Mouse (Mus musculus) urinary bladder, adult 18-20 months (tissue): Measurements from ENCODE around the gene Kdm1b.

Experiments used
- DNase-seq, 2 experiments: peaks; one replicate each; pipeline ENCODE4 v3.0.0; 2022; ENCODE audit warnings: low spot score in 2 of 2, mixed read lengths in 2 of 2

The Kdm1b gene

DNA sequence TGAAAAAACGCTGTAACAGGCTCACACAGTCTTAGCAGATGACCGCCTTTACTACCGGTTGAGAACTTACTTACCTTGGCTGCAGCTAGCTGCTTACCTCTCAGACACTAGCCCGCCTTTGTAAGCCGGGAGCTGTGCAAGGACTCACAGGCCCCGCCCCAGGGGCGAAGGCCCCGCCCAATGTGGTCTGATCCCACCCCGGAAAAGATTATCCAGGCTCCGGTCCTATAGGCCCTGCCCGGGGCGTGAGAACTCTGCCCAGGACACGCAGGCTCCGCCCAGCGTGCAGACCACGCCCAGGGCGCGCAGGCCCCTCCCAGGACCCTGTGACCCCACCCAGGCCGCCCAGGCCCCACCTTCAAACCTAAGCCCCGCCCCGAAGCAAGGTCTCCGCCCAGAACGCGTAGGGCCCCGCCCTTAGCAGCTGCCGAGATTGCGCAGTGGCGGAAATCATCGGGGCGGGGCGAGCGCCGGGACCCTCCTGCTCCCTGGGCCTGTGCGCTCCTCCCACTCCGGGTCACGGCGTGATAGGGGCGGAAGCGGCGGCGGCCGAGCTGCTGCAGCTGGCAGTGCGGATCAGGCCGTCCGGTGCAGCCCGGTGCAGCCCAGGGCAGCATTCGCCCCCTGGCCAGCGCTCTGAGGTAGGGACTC lies at the start of gene Kdm1b:
TSS of gene Kdm1b (plus strand) at position 470 of the 651 bp plus-strand sequence.
- peak; percentile 98 to 99 for DNase-seq

DNA sequence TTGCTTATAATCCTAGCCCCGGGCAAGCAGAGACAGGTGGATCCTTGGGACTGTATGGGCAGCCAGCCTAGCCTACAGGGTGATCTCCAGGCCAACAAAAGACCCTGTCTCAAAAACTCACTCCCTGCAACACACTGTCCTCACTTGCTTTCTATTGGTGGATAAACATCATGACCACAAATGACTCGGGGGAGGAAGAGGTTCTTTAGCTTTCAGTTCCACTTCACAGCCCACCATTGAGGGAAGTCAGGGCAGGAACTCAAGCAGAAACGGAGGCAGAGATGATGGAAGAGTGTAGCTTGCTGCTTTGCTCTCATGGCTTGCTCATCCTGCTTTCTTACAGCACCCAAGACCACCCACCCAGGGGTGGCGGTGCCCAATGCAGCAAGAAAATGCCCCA lies 45.9 kb upstream of the Kdm1b start:
- DNase-seq: no peak

DNA sequence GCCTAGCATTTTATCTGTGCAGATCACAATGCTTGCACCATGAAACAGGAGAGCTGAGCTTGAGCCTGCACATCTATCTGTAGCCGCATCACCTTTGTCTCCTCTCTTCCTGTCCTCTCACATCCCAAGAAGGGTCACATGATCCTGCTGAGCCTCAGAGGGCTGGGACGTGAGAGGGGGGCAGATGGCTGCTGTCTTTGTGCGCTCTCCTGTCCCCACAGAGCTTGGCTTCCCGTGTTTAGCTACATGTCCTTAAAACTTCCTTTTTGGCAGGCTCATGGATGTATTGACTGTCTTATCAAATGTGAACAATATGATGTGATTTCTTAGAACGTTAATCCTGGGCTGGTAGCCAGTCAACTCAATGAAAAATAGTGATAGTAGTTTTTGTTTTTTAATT lies 43.8 kb upstream of the Kdm1b start:
- DNase-seq: no peak

DNA sequence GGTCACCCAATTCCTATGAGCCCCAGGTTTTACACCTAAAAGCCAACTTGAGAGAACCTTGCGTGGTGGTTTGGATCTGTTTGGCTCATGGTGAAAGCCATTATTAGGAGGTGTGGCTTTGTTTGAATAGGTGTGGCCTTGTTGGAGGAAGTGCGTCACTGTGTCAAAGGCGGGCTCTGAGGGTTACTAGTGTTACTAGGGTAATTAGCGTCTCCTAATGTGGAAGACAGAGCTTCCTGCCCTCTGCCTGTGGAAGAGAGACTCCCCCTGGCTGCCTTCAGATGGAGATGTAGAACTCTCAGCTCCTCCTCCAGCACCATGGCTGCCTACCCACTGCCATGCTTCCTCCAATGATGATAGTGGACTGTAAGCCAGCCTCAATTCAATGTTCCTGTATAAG lies 41.7 kb upstream of the Kdm1b start:
- no peak for DNase-seq

- DNase-seq: no peak
These were observed 29.6 kb upstream of the Kdm1b start for GRCm38 (mm10) chr13:47013740-47014139.

DNA sequence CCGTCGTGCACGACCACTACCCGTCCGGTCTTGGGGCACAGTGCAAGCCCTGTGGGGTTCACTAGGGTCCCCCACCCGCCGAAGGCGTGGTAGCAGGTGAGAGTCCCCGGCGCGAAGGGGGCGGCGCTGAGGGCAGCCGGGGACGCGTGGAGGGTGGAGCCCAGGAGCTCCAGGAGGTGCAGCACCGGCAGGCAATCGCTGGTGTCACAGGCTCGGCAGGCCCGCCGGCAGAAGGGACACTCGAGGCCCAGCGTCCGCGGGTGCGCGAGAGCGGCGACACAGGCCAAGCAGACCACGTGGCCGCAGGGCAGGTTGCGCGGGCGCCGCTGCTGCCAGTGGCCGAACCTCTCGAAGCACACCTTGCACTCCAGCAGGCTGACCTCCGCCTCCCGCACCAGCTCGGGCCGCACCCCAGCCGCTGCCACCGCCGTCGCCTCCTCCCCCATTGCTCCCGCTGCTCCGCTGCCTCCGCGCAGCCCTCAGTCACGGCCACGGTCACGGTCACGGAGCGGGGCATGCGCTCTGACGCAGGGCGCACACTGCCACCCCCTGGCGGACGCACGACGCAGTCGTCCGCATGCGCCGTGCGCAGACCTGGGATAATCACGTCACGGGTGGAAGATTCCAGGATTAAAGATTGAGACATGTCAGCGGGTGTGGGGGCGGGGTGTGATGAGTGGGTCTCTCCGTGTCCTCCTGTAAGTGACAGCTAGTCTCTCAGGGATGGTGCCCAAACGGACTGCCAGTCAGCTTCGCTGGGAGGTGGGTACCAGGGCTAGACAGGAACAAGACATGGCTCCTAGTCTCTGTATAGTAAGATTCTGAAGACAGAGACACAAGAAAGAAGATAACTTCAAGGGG lies 28.7 kb upstream of the Kdm1b start, which contains the start of gene Nhlrc1:
TSS of gene Nhlrc1 (minus strand) at position 517 of the 861 bp plus-strand sequence.
- DNase-seq: peak; percentile 46 to 79

- no peak for DNase-seq
These were observed 28.2 kb upstream of the Kdm1b start for GRCm38 (mm10) chr13:47015195-47015501.

- peak; percentile 42 to 45 for DNase-seq
These were observed 26.0 kb upstream of the Kdm1b start for GRCm38 (mm10) chr13:47017259-47017658.

DNA sequence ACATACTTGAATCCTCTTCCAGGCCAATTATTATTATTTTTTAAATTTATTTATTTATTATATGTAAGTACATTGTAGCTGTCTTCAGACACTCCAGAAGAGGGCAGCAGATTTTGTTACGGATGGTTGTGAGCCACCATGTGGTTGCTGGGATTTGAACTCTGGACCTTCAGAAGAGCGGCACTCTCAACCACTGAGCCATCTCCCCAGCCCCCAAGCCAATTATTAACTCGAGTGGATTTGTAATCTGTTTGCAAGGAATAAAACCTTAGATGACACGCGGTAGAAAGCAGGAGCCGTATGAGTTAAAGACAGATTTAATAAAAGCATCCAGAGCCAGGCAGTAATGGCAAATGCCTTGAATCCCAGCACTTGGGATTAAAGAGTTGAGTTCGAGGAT lies 23.5 kb upstream of the Kdm1b start:
- no peak for DNase-seq

DNA sequence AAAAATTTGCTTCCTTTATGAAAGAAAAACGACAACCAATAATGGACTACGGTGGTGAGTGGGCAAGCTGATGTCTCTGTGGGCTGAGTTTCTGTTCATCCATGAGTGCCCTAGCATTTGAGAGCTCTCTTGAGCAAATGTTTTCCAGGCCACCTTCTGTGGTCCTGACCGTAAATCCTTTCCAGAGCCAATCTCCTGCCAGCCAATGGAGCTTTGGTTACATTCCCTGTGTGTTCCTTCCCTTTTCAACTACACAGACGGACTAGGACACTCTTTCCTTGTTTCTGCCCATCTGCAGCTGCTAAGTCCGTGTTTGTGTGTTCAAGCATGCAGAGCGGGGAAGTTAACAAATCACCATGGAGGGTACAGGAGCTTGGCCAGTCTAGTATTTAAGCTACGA lies 22.5 kb upstream of the Kdm1b start:
- DNase-seq: no peak

DNA sequence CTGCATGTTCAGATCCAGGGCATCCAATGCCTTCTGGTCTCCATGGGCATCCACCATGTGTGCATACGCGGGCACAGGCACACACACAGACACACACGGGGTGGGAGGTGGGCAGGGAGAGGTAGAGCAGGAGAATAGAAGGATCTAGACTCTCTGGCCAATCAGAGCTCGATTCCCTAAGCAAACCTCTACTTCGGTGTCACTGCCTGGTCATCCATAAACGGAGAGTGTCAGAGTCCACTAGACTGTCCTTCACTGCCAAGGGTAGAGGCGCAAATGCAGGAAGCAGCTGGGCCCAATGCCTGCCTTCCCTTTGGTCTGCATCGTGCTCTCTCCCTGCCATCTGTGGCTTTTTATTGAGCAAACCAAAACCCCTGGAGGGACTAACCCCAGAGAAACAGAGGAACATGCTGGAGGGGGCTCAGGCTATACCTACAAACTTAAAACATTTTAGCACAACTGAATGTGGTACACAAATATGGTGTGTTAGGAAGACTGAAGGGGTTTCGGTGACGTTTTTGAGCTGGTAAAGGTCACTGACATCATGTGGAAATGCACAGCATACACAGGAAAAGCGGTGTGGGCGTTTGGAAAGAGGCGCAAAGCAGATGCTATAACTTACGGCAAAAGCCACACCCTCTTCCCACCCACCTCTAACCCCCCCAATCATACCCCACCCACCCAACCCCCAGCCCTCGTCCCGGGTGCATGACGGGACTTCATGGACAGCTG lies 12.8 kb upstream of the Kdm1b start:
- DNase-seq: no peak

DNA sequence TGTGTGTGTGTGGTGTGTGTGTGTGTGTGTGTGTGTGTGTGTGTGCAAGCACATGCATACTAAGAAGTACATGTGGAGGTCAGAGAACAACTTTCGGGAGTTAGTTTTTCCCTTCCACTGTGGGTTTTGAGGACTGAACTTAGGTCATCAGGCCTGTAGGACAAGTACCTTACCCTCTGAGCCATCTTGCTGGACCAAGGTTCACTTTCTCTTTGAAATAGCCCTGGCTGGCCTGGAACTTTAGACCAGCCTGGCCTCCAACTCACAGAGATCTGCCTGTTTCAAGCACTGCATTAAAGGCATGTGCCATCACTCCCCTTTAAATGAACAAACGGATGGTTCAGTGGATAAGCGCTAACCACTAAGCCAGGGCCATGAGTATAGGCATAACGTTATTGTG lies 9.7 kb upstream of the Kdm1b start:
- no peak for DNase-seq

GRCm38 (mm10) chr13:47037946-47038345 lies 5.4 kb upstream of the Kdm1b start:
- DNase-seq: no peak

DNA sequence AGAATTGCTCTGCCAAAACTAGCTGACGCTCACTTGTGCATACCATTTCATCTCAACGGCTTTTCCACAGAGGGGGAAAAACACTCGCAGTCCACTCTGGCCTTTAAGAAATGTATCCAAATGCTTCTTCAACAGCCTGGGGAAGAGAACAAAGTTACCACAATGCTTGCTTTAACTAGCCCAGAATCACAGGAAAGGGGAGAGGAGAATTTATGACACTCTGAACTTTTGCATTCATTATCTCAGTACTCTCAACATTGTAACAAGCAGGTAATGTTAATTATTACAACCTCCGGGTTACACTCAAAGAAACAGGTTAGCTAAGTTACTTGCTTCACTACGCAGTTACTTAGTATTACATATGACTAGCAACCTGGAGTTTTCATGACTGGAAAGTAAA lies 3.2 kb upstream of the Kdm1b start:
- no peak for DNase-seq

DNA sequence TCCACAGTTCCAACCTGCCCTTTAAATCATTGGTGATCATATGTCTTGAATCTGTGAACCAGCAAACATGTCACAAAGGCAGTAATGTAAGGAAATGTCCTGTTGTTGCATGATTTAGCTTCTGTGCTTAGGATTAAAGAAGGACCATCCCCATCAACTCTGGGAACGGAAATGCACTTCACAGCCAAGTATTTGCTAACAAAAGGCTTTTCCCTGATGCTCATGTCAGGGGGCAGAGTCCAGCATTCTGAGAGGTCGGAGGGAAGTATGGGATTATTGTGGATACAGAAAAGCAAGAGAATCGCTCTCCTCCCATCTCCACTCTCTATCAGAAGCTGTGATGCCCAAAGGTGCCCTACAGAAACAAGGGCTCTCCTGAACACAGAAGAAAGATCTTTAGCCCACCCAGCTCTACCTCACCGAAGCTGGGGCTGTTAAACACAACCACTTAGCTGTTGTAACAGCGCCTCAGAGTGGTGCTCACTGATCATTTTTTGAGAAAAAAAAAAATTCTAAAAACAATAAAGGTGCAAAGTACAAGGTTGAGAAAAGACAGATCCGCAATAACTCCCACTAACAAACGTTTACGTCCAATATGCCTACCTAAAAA lies 1.2 kb upstream of the Kdm1b start:
- DNase-seq: no peak

GRCm38 (mm10) chr13:47043833-47044616 lies 726 bp downstream of the Kdm1b start:
- no peak for DNase-seq

GRCm38 (mm10) chr13:47044617-47044947 lies 1.3 kb downstream of the Kdm1b start, which contains the start of gene Tpmt:
Gene Tpmt (minus strand): TSS chr13:47044737.
- DNase-seq: no peak

DNA sequence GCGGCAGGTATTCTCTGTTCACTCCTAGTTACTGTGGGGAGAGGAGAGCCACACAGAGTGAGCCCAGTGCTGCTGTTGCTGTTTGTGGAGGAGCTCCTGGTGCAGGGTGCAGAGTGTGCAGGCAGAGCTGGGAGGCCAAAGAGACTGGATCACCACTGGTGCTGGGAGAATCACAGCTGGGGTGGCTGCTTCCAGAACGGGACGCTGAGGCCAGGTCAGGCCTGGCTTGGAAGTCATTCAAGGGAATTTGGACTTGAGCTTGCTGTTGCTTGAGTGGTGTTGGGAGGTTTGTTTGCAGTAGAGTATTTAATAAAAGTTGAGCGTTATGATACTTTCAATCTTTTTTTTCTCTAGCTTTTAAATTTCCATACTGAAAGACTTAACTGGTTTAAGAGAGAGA lies 4.7 kb downstream of the Kdm1b start:
- no peak for DNase-seq

DNA sequence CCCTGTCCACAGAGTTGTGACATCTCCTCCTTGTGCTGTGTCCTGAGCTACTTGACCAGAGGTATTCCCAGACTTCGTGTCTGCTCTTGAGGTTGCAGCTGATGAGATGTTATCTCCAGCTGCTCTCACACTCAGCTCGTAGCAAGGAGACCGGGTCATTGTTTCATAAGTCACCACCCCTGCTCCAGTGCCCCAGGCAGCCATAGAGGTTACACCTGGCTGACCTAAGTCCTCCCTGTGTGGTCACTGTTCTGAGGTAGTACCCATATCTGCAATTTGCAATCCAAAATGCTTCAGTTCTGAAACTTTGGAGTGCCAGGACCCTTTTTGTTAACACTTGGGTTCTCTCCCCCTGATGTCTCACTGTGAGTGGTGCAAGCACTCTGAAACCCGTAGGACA lies 6.7 kb downstream of the Kdm1b start:
- no peak for DNase-seq

- no peak for DNase-seq
These were observed 10.7 kb downstream of the Kdm1b start for GRCm38 (mm10) chr13:47053971-47054370.

- DNase-seq: no peak
These were observed 12.8 kb downstream of the Kdm1b start for GRCm38 (mm10) chr13:47056126-47056525.

DNA sequence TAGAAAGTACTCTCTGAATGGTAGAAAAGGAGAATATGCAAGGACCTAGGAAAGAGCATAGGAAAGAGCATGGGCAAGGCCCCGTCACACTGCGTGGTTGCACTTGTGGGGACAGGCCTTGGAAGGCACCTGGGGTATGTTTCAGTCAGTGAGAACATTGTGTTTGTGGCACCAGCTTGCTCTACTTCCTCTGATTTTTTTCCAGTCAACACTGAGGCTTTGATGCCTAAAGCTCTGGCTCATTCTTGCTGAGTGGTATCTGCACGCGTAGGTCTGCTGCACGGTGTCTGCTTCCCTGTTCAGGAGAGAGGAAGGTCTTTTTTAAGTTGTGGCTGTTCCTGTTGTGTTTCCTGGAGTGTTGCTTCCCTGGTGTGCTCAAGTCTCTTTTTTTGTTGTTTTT lies 13.5 kb downstream of the Kdm1b start:
- DNase-seq: no peak
